9 mouse cellular contexts compared by ENCODE assay signal in the genomic region with DNA sequence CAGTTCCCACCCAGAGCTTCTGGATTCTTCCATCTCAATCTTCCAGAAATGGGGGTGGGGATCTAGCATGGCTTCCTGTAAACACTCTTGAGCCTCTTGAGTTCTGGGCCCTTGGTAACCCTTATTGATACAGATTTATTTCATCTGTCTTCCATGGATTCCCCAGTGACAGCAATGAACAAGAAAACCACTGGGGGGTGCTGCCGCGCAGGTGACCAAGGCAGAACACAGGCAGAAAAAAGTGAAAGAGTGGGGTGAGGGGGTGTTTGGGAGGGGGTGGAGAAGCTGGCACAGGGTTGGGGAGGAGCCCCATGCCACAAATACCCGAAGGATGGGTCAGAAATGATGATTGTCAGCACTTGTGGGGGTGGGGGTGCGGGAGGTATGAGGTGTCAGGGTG. TPM values are rescaled to one million over a fixed set of nuclear protein-coding genes. Genes with fewer than 3 reads are reported as not detected.
DNase-seq lines count a peak whose midpoint lies in the region; ATAC-seq and TF ChIP-seq lines count a peak whose summit lies in the region.
"Had no signal": no experiment of that assay in that cellular context is flagged by ENCODE, and none has a peak within 500 bp of the region (broad histone marks: within the 10 kb centered on the region; RNA-seq: fewer than 3 reads in every experiment).

No protein-coding gene starts in this region.

- intact Hi-C loops in left cerebral cortex, adult 2 months (cut with DNase I), result loop anchor here (2.0 kb wide), 1 partner anchor 19 kb away; no protein-coding TSS in a partner anchor
- intact Hi-C loops in left cerebral cortex, postnatal 25 days (cut with DNase I), result no loop called here

- no peaks in the 10 kb centered on the region for H3K79me2 ChIP-seq in MEL (ENCODE audit: control insufficient read depth, insufficient read depth, low read length, poor library complexity)

- H3K9ac ChIP-seq in MEL (ENCODE audit: control insufficient read depth, low read depth, low read length, poor library complexity, severe bottlenecking), result no peak overlapping the region
- no peak overlapping the region for H3K9ac ChIP-seq in hindbrain, postnatal 0 days (replicated peaks; ENCODE audit: low read length)
- H3K9ac ChIP-seq: lung, embryonic 15.5 days had no signal

- H3K4me1 ChIP-seq in MEL (ENCODE audit: control insufficient read depth in 1 of 2, insufficient read depth in 2 of 2, low read length in 2 of 2), result peaks cover 0 to 4% of the 10 kb centered on the region in 2 experiments; a peak in 2 of 4 replicates
- H3K4me1 ChIP-seq in hindbrain, postnatal 0 days (ENCODE audit: insufficient read depth, low read length), result peaks cover 19% of the 10 kb centered on the region; the same call in 1 of the 2 replicates

- peak; percentile 58 for TF ChIP-seq CTCF in left cerebral cortex, adult 2 months (IDR thresholded peaks at IDR 0.05)
- TF ChIP-seq CTCF in MEL (IDR thresholded peaks at IDR 0.05 in 2 of 3, conservative IDR thresholded peaks at IDR 0.05 in 1 of 3; ENCODE audit: control insufficient read depth in 1 of 3, insufficient read depth in 1 of 3, low read depth in 2 of 3, low read length in 3 of 3, poor library complexity in 1 of 3, severe bottlenecking in 1 of 3), result peak; percentile 45 to 78 (median 71)
- peak; percentile 65 for TF ChIP-seq CTCF in hindbrain, postnatal 0 days (IDR thresholded peaks at IDR 0.05; ENCODE audit: low read depth)

- peak; percentile 37 for TF ChIP-seq RAD21 in MEL (IDR thresholded peaks at IDR 0.05; ENCODE audit: low read depth, low read length)

- H3K36me3 ChIP-seq in MEL (ENCODE audit: control insufficient read depth in 1 of 2, insufficient read depth in 2 of 2, low read length in 2 of 2), result peaks cover 0 to 3% of the 10 kb centered on the region in 2 experiments; a peak in 2 of 4 replicates
- no peaks in the 10 kb centered on the region for H3K36me3 ChIP-seq in hindbrain, postnatal 0 days (ENCODE audit: insufficient read depth, low read length)
- H3K36me3 ChIP-seq: lung, embryonic 15.5 days had no signal

- H3K27me3 ChIP-seq in MEL (ENCODE audit: control insufficient read depth in 1 of 2, insufficient read depth in 2 of 2, low read length in 2 of 2), result peaks cover 5 to 7% of the 10 kb centered on the region in 2 experiments
- no peaks in the 10 kb centered on the region for H3K27me3 ChIP-seq in hindbrain, postnatal 0 days (ENCODE audit: insufficient read depth, low read length)
- H3K27me3 ChIP-seq: lung, embryonic 15.5 days had no signal

- no peak for DNase-seq in left cerebral cortex, adult 2 months (ENCODE audit: extremely low spot score in 1 of 2, low spot score in 2 of 2)
- DNase-seq in left cerebral cortex, postnatal 25 days (ENCODE audit: low spot score in 2 of 2), result no peak
- peak; percentile 62 for DNase-seq in MEL (ENCODE audit: low read depth, low spot score)
- DNase-seq in cerebellum, postnatal 25 days, result peak; percentile 70 to 85
- peak; percentile 59 for DNase-seq in hindbrain, postnatal 0 days (ENCODE audit: low spot score)
- DNase-seq in mesoderm, embryonic 11.5 days (ENCODE audit: low read depth, low spot score), result peak; percentile 44
- no peak for DNase-seq in urinary bladder, postnatal 36 days (ENCODE audit: low spot score in 2 of 2)
- no peak for DNase-seq in frontal cortex, postnatal 10 days (ENCODE audit: low spot score in 2 of 2)

- H3K4me2 ChIP-seq in hindbrain, postnatal 0 days (ENCODE audit: low read depth, low read length), result no peak overlapping the region

- TF ChIP-seq POLR2A in MEL (IDR thresholded peaks at IDR 0.05; ENCODE audit: control insufficient read depth in 1 of 2, insufficient read depth in 1 of 2, low read depth in 1 of 2, low read length in 2 of 2, poor library complexity in 1 of 2), result no peak

- H3K27ac ChIP-seq in left cerebral cortex, adult 2 months, result no peak overlapping the region
- H3K27ac ChIP-seq in MEL (ENCODE audit: control insufficient read depth, low read depth, low read length), result no peak overlapping the region
- peak overlapping the region; percentile 98; the same call in 1 of the 2 replicates for H3K27ac ChIP-seq in hindbrain, postnatal 0 days

- no peaks in the 10 kb centered on the region for H3K9me3 ChIP-seq in MEL (replicated peaks; ENCODE audit: insufficient read depth, low read length)
- H3K9me3 ChIP-seq in hindbrain, postnatal 0 days (ENCODE audit: low read length), result no peaks in the 10 kb centered on the region
- H3K9me3 ChIP-seq: lung, embryonic 15.5 days had no signal

- H3K4me3 ChIP-seq in left cerebral cortex, adult 2 months, result no peak overlapping the region
- no peak overlapping the region for H3K4me3 ChIP-seq in MEL (ENCODE audit: control insufficient read depth in 1 of 2, insufficient read depth in 1 of 2, low read depth in 2 of 2, low read length in 2 of 2)
- no peak overlapping the region for H3K4me3 ChIP-seq in hindbrain, postnatal 0 days (ENCODE audit: low read length)
- H3K4me3 ChIP-seq: lung, embryonic 15.5 days had no signal

- no peak for TF ChIP-seq EP300 in MEL (IDR thresholded peaks at IDR 0.05; ENCODE audit: low read depth in 1 of 2, low read length in 2 of 2)

- WGBS in hindbrain, postnatal 0 days, result 18% methylated on average over 4 of the region's 4 CpGs

- ATAC-seq in hindbrain, postnatal 0 days, result no peak

TF ChIP-seq in MEL, 35 proteins besides CTCF, POLR2A, EP300 and RAD21:
- TF ChIP-seq SMC3 (IDR thresholded peaks at IDR 0.05; ENCODE audit: low read depth, low read length) (peak; percentile 45), MAX (IDR thresholded peaks at IDR 0.05; ENCODE audit: low read length) (no peak), ZNF384 (IDR thresholded peaks at IDR 0.05; ENCODE audit: low read depth, low read length) (peak; percentile 51; the same call in 1 of the 2 replicates), ZC3H11A (IDR thresholded peaks at IDR 0.05; ENCODE audit: low read depth, low read length) (0 out of 2 replicates have a peak, but pooled peaks have one; percentile 4), USF2 (IDR thresholded peaks at IDR 0.05; ENCODE audit: borderline replicate concordance in 1 of 2, insufficient read depth in 1 of 2, low read depth in 1 of 2, low read length in 2 of 2) (no peak), KAT2A (conservative IDR thresholded peaks at IDR 0.05; ENCODE audit: low read depth, low read length) (no peak), CHD1 (IDR thresholded peaks at IDR 0.05; ENCODE audit: low read depth, low read length) (no peak), MAFK (IDR thresholded peaks at IDR 0.05; ENCODE audit: borderline replicate concordance, low read depth, low read length) (no peak), HCFC1 (IDR thresholded peaks at IDR 0.05; ENCODE audit: low read depth, low read length) (no peak)
TF ChIP-seq in MEL: peak in this region for 3.

RNA-seq across cellular contexts. Expression of a gene that starts 1.4 kb away (rescaled TPM):
- total RNA-seq in left cerebral cortex, adult 2 months (2021), result 10 to 100 TPM; 47.2 to 47.8 TPM
- total RNA-seq in left cerebral cortex, postnatal 25 days (2021), result 10 to 100 TPM; 51.9 to 55.4 TPM
- 2.6 TPM in 2 replicates for total RNA-seq in MEL (2012; rRNA removed)
- 1 to 10 TPM in 1 of 2 experiments, not detected in 1; 7.9 TPM for polyA plus RNA-seq in MEL (2012; ENCODE audit: insufficient read depth in 1 of 2, insufficient read length in 2 of 2, low read depth in 1 of 2, low replicate concordance in 2 of 2, missing spikeins in 1 of 2)
- 108 and 139 TPM in 2 replicates for total RNA-seq in hindbrain, postnatal 0 days (2014; rRNA removed)
- 63.3 and 66.3 TPM in 2 replicates for polyA plus RNA-seq in hindbrain, postnatal 0 days (2015; fragmentation: Nextera tagmentation; extraction: Ambion mirVana)

RNA-seq across cellular contexts. Expression of a gene that starts 32.3 kb away (rescaled TPM):
- 10 to 100 TPM; 34.5 to 35.9 TPM for total RNA-seq in left cerebral cortex, adult 2 months (2021)
- 10 to 100 TPM; 27.7 to 28.9 TPM for total RNA-seq in left cerebral cortex, postnatal 25 days (2021)
- total RNA-seq in MEL (2012; rRNA removed), result 68.1 and 76.3 TPM in 2 replicates
- polyA plus RNA-seq in MEL (2012; ENCODE audit: insufficient read depth in 1 of 2, insufficient read length in 2 of 2, low read depth in 1 of 2, low replicate concordance in 2 of 2, missing spikeins in 1 of 2), result 10 to 100 TPM in 1 of 2 experiments, not detected in 1; 97.6 TPM
- total RNA-seq in hindbrain, postnatal 0 days (2014; rRNA removed), result 26.1 and 27.2 TPM in 2 replicates
- 18.6 and 21.3 TPM in 2 replicates for polyA plus RNA-seq in hindbrain, postnatal 0 days (2015; fragmentation: Nextera tagmentation; extraction: Ambion mirVana)

RNA-seq across cellular contexts. Expression of a gene that starts 38.4 kb away (rescaled TPM):
- 10 to 100 TPM; 33.2 to 42.6 TPM for total RNA-seq in left cerebral cortex, adult 2 months (2021)
- 10 to 100 TPM; 31.1 to 32.6 TPM for total RNA-seq in left cerebral cortex, postnatal 25 days (2021)
- 21.8 and 24.0 TPM in 2 replicates for total RNA-seq in MEL (2012; rRNA removed)
- polyA plus RNA-seq in MEL (2012; ENCODE audit: insufficient read depth in 1 of 2, insufficient read length in 2 of 2, low read depth in 1 of 2, low replicate concordance in 2 of 2, missing spikeins in 1 of 2), result 10 to 100 TPM in 1 of 2 experiments, not detected in 1; 34.0 TPM
- total RNA-seq in hindbrain, postnatal 0 days (2014; rRNA removed), result 37.3 and 46.8 TPM in 2 replicates
- 12.6 and 14.8 TPM in 2 replicates for polyA plus RNA-seq in hindbrain, postnatal 0 days (2015; fragmentation: Nextera tagmentation; extraction: Ambion mirVana)

Comparison
In these comparisons a context has a peak if more than half of its experiments do, and no peak if none do; other contexts are left out.
1. DNase-seq: peak in MEL (single experiment), cerebellum, postnatal 25 days (2 of 2), hindbrain, postnatal 0 days (single experiment) and mesoderm, embryonic 11.5 days (single experiment); none in left cerebral cortex, adult 2 months (0 of 2), left cerebral cortex, postnatal 25 days (0 of 2), urinary bladder, postnatal 36 days (0 of 2) and frontal cortex, postnatal 10 days (0 of 2).
2. RNA of a gene that starts 1.4 kb away (total RNA-seq): 108 to 139 TPM in hindbrain, postnatal 0 days, 51.9 to 55.4 TPM in left cerebral cortex, postnatal 25 days and 47.2 to 47.8 TPM in left cerebral cortex, adult 2 months; 2.6 TPM in MEL; every median in the first group is over 10 times any median in the second.
3. Peak in every context shown above with its lines, with median percentiles within 50 percentile points of each other: CTCF ChIP-seq.